Mouse (Mus musculus): Measurements from ENCODE around the gene Fip1l1.

GRCm38 (mm10) chr5:74618573-74619059 is 83.4 kb downstream of the Fip1l1 start:
- TF ChIP-seq POLR2A (IDR thresholded peaks at IDR 0.05; ENCODE audit: low read depth, low read length) (no peak), CTCF (IDR thresholded peaks at IDR 0.05; ENCODE audit: extremely low read depth, insufficient read depth, insufficient read length, insufficient replicate concordance) (no peak)

Data from spleen, adult 2 months (tissue).